Mouse (Mus musculus): ENCODE data around the gene Gng8. TPM values are rescaled to one million over a fixed set of nuclear protein-coding genes. Genes with fewer than 3 reads are reported as not detected.

Gng8 gene
- total RNA-seq, 1 experiment from 2014 or later: not detected

- peak; percentile 13; the same call in 1 of the 2 replicates for ATAC-seq (ENCODE audit: extremely low read depth, insufficient number of reproducible peaks, low FRiP score, poor library complexity, severe bottlenecking)
Observed at GRCm38 (mm10) chr7:16944061-16944807, 52.6 kb downstream of the Gng8 start, which contains the start of gene Pnmal2. Gene Pnmal2, plus strand, starts transcription at chr7:16944682.

DNA sequence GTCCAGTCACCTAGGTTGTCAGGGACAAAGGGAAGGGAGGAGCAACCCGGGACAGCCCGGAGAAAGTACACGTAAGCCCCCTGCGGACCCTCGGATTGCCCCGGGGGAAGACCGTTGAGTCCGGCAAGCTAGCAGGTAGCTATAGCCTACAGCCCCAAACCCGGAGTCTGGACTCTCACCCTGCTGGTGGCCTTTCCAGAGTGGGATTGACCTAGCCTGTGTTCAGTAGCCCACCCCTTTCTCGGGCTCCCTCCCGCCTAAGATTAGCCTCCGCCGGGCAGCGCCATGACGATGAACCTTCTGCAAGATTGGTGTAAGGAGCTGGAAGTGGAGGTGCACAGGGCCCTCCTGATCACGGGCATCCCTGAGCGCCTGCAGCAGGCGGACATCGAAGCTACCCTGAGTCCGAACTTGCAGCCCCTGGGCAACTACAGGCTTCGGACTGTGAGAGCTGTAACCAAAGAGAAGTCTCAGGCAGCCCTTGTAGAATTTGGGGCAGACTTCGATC is 53.3 kb downstream of the Gng8 start:
- ATAC-seq (ENCODE audit: extremely low read depth, insufficient number of reproducible peaks, low FRiP score, poor library complexity, severe bottlenecking): no peak

Other genes starting within 250 kb of the Gng8 start
- not detected in 2 replicates for gene Ceacam15, start 216.1 kb upstream of the Gng8 start, total RNA-seq (2017)
- gene Ceacam9, start 169.9 kb upstream of the Gng8 start, total RNA-seq (2017): not detected in 2 replicates
- 40.2 and 47.9 TPM in 2 replicates for gene Ap2s1, start 153.4 kb upstream of the Gng8 start, total RNA-seq (2017)
- 119 and 128 TPM in 2 replicates for gene Slc1a5, start 110.4 kb upstream of the Gng8 start, total RNA-seq (2017)
- gene Strn4, start 75.9 kb upstream of the Gng8 start, total RNA-seq (2017): 105 and 107 TPM in 2 replicates
- 14.2 and 14.3 TPM in 2 replicates for gene Fkrp, start 75.1 kb upstream of the Gng8 start, total RNA-seq (2017)
- gene Prkd2, start 48.9 kb upstream of the Gng8 start, total RNA-seq (2017): 108 and 122 TPM in 2 replicates
- gene Dact3, start 16.5 kb upstream of the Gng8 start, total RNA-seq (2017): 0.12 TPM in 1 of 2 replicates, not detected in the other
- 1.7 and 2.8 TPM in 2 replicates for gene Ptgir, start 14.7 kb downstream of the Gng8 start, total RNA-seq (2017)
- 230 and 273 TPM in 2 replicates for gene Calm3, start 32.3 kb downstream of the Gng8 start, total RNA-seq (2017)
- gene Pnmal2, start 52.9 kb downstream of the Gng8 start, total RNA-seq (2017): not detected in 2 replicates
- gene Pnmal1, start 67.9 kb downstream of the Gng8 start, total RNA-seq (2017): 0.12 TPM in 1 of 2 replicates, not detected in the other
- 0.35 and 0.49 TPM in 2 replicates for gene Gm42372, start 91.3 kb downstream of the Gng8 start, total RNA-seq (2017)
- not detected in 2 replicates for gene Ccdc8, start 100.9 kb downstream of the Gng8 start, total RNA-seq (2017)
- 50.3 and 54.0 TPM in 2 replicates for gene Ppp5c, start 136.1 kb downstream of the Gng8 start, total RNA-seq (2017)
- gene Hif3a, start 170.6 kb downstream of the Gng8 start, total RNA-seq (2017): not detected in 2 replicates
- gene Psg16, start 182.3 kb downstream of the Gng8 start, total RNA-seq (2017): 0.35 and 0.74 TPM in 2 replicates

Data from neutrophil, adult 5-6 weeks (primary cell).